Mouse (Mus musculus) large intestine, adult 2 months (tissue): ENCODE measurements around the gene Zmiz2. TPM values are rescaled to one million over a fixed set of nuclear protein-coding genes. Genes with fewer than 3 reads are reported as not detected.
"Not testable (repeated sequence)": the region's sequence is repeated elsewhere in the genome, so short reads cannot be mapped to it uniquely, and the experiment has no call there.

ENCODE experiments used
- DNase-seq: peaks from one replicate; pipeline ENCODE4 v3.0.0-alpha.2; 2012; ENCODE audit warnings: low read depth, low spot score
- WGBS: fragments of 180-500 bp; shearing (Covaris S2); methylation state at CpG from one replicate; pipeline ENCODE4 v1.1.7; 2018; 5-methylcytosine and 5-hydroxymethylcytosine counted together
- polyA plus RNA-seq: library from polyadenylated mRNA; depleted of rRNA; stranded (reverse); fragments of >200 nt; gene quantifications from 2 replicates; pipeline ENCODE4 v1.2.3, GENCODE M21; 2012

Zmiz2 gene
- polyA plus RNA-seq, 1 experiment, result 43.2 TPM

DNA sequence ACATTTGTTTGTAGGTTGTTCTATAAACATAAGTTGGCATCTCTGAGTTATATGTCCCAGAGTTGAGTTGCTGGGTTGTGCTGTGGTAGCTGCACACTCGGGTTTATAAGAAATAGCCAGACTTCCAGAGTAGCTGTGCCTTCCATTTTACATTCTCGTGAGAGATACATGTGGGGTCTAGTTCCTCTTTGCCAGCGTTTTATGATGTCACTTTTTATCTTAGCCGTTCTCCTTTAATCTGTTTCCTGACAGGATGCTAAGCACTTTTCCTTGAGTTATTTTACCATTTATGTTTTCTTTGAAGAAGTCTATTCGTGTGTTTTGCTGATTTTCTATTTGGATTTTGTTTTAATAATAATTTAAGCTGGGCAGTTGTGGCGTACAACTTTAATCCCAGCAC, 4.0 kb downstream of the Zmiz2 start:
- DNase-seq, result no peak
- WGBS, result 71% methylated on average over 6 of the region's 6 CpGs

DNA sequence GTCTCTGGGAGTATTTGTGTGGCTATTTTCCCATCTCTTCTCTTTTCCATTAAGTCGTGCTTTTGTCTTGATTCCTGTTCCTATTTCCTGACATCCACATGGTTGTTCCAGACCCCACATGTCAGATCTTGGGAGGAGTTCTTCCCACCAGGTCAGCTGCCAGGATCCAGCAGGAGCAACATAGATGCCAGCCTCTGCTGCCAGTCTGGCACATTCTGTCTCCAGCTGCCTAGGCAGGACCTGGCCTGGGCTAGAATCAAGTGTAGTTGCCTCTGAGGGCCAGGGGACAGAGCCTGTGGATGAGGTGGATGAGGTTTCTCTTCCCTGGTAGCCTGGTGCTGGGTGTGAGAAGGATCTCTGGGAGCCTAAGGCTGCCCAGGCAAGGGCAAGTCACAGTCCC, 5.0 kb downstream of the Zmiz2 start:
- 67% methylated on average over 1 of the region's 1 CpGs for WGBS

DNA sequence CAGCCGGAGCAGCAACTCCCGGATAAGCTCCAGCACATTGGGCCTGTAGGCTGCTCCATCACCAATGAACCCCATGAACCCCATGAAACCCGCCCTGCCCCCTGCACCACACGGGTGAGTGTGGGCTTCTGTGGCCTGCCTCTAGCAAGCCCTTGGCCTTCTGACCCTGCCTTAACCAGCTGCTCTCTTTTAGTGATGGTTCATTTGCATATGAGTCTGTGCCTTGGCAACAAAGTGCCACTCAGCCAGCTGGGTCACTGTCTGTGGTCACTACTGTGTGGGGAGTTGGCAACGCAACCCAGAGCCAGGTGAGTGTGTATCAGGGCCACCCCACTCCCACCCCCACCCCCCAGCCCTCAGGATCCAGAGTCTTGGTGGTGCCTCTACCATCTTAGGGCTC, 6.7 kb downstream of the Zmiz2 start:
- no peak for DNase-seq

More for the DNA sequence above, 5.0 kb downstream of the Zmiz2 start:
- no peak for DNase-seq

DNA sequence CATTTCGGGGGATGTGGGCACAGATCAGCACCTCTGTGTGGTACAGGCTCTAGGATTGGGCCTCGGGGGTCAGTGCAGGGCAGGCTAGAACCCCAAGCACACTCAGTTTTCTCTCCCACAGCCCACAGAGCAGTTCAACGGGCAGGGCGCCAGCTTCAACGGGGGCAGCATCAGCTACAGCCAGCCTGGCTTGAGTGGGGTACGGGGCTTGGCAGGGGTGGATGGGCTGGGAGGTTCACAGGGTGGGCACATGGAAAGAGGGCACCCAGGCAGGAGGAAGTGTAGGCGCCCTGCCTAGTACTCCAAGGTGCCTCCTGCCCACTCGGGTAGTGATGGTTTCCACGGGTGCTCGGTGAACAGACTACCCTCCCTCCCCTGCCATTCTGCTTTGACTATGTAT, 9.3 kb downstream of the Zmiz2 start:
- DNase-seq, result no peak
- 88% methylated on average over 10 of the region's 10 CpGs for WGBS

More for the DNA sequence above, 6.7 kb downstream of the Zmiz2 start:
- 89% methylated on average over 5 of the region's 5 CpGs for WGBS

DNA sequence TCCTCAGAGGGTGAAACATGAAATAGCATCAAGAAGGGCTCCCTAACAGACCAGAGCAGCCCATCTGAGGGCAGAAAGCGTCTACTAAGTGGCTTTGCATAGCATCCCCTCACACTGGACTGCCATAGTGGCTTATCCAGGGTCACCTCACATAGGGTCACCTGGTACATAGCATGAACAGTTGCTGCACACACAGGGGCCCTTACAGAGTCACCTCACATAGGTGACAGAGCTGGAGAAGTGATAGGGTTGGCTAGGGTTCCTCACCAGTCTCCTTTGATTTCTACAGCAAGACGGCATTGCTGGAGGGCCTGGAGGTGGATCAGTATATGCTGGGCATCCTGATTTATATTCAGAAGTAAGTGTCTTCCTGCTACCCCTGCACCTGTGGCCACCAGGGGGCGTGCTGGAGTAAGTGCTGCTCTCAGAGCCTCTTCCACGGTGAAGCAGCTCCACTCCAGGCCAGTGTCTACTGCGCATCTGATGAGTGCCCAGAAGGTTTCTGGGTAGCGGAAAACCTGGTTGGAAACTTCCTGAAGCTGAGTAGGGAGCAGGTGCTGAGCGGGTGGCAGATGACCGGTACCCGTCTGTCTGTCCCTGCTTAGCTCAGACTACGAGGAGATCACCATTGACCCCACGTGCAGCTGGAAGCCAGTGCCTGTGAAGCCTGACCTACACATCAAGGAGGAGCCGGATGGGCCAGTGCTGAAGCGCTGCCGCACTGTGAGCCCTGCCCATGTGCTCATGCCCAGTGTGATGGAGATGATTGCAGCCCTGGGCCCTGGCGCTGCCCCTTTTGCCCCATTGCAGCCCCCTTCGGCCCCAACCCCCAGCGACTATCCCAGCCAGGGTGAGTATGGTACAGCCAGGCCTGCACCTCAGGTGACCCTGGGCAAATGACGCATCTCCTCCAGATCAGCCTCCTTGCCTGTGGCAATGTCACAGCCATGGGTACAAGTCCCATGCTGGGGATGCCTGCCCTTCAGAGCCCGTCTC, 13.9 kb downstream of the Zmiz2 start:
- no peak for DNase-seq
- 84% methylated on average over 19 of the region's 19 CpGs for WGBS

DNA sequence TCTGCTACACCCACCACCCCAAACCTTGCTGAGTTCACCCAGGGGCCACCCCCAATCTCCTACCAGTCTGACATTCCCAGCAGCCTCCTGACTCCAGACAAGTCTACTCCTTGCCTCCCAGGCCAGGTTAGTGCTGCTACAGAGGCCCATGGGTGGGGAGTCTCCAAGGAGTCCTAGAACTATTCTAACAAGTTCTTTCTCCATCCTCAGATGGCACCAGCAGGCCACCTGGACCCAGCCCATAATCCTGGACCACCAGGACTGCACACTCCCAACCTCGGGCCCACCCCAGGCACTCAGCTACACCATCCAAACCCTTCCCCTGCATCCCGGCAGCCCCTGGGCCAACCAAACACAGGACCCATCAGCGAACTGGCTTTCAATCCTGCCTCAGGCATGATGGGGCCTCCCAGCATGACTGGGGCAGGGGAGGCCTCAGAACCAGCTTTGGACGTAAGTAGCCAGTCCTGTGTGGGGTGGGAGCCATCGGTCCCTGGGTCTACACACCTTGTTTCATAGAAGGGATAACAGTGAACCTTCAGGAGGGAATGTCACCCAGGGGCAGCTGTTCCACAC, 15.0 kb downstream of the Zmiz2 start:
- DNase-seq, result no peak
- 97% methylated on average over 5 of the region's 5 CpGs for WGBS

DNA sequence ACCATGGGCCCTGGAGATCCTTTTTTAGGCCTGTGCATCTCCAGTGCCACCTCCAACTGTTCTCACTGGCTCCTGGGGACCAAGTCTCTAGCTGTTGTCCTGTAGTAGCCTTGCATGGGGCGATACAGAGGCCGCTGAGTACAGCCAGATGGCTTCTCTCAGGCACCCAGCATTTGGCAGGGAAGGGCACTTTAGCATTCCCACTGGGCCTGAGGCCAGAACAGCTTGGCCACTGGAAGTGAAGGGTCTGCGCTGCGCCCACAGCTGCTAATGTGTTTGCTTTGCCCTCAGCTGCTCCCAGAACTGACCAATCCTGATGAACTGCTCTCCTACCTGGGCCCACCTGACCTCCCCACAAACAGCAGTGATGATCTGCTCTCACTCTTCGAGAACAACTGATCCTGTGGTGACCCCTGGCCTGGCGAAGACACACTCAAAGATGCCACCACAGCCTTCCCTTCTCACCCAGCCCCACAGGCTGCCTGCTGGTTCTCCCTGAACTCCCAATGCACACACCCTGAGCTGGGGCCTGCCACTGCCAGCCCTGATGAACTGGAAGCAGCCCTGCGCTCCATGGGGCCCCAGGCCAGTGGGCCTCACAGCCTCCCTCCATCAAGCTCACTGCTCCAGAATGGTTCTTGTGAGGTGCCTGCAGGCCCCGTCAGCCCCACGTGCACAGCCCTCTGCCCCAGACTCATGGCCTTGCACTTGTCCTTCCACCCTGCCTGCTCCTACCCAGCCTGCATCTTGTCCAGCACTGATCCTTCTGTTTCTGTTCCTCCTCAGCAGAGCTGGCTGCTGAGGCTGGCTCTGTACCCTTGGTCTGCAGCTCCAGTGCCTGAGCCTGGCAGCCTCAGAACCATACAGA, 16.1 kb downstream of the Zmiz2 start:
- WGBS, result 78% methylated on average over 9 of the region's 9 CpGs
- DNase-seq, result no peak

DNA sequence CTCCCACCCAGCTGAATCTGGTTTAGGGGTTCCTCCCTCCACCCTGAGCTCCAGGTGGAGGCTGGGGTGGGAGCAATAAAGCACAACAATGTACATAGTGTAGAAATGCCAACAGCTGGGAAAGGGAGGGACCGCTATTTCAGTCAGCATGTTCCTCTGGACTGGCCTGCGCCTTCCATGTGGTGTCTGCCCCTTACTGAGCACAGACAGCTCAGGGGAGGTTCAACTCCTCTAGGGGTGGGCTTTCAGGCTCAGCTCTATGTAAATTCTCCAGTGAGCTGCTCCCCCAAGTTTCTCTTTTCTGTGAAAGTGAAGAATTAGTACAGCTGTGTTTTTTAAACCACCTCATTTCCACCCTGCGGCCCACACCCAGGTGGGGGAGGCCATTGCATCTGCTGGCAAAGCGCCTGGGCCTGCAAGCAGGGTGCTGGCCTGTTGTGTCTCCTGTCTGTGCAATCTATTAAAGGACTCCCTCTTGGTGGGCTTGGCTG, 16.8 kb downstream of the Zmiz2 start:
- DNase-seq, result no peak
- WGBS, result 42% methylated on average over 4 of the region's 4 CpGs

DNA sequence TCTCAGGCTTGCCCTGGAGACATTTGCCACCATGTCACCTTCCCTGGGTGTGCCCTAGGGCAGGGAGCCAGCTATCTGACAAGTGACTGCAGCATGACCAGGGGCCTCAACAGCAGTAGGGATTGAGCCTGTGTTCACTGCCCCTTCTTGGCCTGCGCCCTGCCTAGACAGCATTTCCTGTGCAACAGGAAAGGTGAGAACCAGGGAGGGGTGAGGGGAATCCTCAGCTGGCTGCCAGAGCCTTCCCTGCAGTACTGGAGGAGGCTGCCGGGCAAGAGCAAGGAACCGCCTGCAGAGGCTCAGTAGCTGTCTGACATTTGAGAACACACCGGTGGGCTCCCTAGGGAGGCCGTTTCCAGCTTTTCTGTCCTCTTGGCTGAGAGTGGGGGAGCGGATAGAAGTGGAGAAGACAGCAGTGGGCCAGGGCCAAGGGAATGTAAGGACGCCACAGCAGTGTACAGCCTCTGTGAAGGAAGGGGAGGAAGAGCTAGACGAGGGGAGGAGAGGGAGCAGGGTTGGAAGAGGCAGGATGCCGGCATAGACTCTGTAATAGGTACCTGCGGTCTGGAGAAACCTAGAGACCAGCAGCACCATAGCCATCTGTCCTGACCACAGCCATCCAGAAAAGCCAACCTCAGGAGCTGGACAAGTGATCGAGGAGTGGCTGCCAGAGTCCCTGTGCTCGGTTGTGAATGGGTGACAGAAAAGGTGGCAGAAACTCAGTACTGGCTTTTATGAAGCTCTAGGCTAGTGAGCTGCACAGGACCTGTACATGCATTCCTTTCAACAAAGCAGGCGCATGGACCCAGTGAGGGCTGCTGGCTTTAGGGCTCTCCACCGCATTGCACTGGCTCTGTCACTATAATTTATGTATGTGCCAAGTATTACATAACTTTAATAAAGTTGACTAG, 17.6 kb downstream of the Zmiz2 start:
- 33% methylated on average over 14 of the region's 14 CpGs for WGBS

DNA sequence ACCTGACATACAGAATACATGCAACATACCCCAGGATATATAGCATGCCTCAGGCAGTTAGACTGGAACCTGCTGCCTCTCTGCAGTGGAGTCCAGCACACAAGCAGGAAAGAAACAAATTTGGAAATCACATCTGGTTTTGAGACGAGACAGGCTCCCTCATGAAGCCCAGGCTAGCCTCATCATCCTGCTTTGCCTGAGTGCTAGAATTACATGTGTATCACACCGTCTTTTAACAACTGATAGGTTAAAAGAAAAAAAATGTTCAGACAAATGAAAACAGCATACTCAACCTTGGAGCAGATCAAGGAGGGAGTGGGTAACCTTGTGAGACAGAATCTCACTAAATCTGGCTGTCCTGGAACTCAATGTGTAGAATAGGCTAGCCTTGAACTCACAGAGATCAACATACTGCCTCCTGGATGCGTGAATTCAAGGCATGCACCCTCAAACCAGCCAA, 18.3 kb downstream of the Zmiz2 start:
- 80% methylated on average over 3 of the region's 3 CpGs for WGBS
- no peak for DNase-seq

More for the DNA sequence above, 17.6 kb downstream of the Zmiz2 start:
- DNase-seq, result no peak

DNA sequence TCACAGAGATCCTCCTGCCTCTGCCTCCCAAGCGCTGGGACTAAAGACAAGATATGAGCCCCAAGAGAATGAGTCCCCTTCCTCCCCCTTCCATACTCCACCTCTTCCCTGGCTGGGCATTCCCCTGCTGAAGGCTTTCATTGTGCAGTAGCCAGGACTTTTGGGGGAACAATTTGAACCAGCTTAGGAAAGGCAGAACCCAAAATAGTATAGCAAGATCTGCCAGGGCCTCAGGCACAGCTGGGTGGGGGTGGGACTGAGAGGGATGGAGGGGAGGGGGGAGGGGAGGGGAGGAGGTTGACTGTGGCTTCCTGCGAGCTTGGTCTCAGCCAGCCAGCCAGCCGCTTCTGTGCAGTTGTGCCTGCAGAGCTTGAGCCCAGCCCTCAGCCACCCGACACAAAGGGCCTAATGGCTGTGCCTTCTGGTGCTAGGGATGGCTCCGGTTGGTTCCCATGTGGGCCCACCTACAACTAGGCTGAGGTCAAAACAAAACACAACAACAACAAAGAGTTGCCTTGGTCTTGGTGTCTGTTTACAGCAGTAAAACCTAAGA, 21.3 kb downstream of the Zmiz2 start:
- 63% methylated on average over 5 of the region's 5 CpGs for WGBS

DNA sequence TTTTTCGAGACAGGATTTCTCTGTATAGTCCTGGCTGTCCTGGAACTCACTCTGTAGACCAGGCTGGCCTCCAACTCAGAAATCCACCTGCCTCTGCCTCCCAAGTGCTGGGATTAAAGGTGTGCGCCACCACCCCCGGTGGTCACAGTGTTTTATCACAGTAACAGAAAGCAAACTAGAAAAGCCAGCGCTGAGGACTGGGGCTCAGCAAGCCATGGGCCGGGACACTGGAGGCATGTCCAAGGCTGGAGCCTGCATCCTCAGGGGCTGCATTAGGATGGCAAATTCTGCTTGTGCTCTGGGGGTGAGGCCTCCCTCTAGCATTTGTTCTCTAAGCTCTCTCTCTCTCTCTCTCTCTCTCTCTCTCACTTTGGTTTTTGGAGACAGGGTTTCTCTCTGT, 21.9 kb downstream of the Zmiz2 start:
- DNase-seq, result not testable (repeated sequence)
- 83% methylated on average over 5 of the region's 5 CpGs for WGBS

More for the DNA sequence above, 21.3 kb downstream of the Zmiz2 start:
- DNase-seq, result no peak

DNA sequence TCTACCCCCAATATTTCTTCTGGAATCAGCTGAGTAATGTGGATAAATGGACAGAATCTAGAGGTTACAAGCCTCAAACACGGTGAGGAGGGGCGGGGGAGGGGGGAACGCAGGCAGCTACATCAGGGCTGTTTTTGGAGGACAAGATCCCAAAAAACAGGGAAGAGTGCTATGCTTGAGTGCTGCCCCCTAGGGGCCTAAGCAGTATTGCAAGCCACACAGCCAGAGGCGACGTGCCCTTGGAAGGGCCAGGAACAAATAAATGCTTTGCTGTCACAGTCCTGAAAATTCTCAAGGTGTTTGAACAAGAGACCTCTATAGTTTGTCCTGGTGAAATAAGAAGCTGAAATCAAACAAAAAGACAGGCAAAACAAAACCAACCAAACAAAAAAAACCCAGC, 22.8 kb downstream of the Zmiz2 start:
- no peak for DNase-seq
- WGBS, result 5% methylated on average over 5 of the region's 5 CpGs

DNA sequence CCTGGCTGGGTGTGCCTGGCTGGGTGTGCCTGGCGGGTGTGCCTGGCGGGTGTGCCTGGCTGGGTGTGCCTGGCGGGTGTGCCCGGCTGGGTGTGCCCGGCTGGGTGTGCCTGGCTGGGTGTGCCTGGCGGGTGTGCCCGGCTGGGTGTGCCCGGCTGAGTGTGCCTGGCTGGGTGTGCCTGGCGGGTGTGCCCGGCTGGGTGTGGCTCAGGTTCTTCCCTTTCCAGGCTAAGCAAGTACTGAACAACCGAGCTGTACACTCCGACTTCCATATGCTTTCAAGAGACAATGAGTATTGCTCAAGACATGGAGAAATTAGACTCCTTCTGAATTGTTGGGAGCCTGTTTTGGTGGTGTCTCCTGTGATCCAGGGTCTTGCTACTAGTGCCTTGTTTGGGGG, 24.4 kb downstream of the Zmiz2 start:
- no peak for DNase-seq
- 92% methylated on average over 9 of the region's 12 CpGs for WGBS

DNA sequence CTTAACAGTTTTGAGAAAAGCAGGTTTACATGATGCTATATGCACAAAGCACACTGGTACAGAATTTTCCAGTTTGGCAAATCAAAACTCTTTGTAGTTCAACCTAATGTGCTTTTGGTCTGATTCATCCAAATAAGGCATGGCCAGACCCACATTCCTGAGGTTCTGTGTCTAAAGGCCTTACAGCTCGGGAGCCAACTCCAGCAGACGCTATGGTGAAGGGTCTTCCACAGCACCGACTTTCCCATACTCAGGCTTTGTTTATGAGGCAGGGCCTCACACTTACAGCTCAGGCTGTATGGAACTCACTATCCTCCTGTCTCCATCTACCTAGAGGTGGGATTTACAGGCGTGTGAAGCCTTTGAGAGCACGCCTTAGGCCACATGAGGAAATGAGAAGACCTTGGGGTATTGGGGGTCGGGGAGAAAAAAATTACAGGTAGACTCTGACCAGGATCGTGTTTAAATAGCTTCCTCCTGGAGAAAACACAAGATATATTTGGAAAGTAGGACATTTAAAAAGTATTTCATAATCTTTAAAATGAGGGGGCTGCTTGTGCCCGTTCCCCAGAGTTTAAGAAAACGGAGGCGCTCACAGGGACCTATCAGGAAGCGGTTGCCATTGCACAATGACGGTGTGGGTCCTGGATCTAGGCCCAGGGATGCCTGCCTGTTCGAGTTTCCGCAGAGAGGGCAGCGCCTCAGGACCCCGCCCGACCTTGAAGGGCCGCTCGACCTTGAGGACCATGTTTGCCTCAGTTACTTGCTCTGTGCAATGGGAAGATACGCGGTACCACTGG, 26.1 kb downstream of the Zmiz2 start, which contains the start of gene Ppia:
Ppia (plus strand) TSS at position 693 of the 800 bp plus-strand sequence.
- no peak for DNase-seq
- WGBS, result 8% methylated on average over 21 of the region's 21 CpGs

DNA sequence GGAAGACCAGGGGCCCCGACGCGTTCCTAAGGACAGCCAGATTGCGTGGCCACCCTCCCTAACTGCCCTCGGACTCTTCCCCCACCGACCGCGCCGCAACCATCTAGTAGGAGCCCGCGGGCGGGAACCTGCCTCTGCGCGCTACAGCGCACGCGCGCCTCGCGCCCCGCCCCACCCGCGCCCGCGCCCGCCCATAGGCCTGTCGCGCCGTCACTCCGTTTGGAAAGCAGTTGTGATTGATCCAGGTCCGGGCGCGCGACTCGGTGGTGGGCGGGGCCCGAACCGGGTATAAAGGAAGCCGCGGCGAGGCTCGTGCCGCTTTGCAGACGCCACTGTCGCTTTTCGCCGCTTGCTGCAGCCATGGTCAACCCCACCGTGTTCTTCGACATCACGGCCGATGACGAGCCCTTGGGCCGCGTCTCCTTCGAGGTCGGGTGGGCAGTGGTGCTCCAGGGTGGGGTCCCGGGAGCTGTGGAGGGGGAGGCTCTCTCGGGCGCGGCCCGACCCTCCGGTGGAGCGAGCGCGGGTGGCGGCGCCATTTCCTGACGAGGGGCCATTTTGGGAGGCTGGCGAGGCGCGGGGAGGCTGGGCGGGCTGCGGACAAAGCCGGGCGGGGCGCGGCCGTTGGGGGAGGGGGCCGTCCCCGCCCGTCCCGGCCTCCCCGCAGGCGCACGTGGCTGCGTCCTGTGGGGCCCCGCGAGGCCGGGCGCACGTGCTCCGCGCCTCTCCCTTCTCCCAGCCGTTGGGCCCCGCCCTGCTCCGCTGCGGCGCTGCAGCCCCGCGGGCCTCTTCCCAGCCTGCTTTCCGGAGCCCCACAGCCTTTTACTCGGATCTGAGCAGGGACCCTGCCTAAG, 26.9 kb downstream of the Zmiz2 start:
- peak; percentile 54 for DNase-seq
- under 1% methylated on average over 85 of the region's 102 CpGs for WGBS
